Mouse (Mus musculus) cerebellum, adult 11 months (tissue): ENCODE results near the gene Gm38392.

Source experiments
- DNase-seq: peaks from one replicate; pipeline ENCODE4 v3.0.0; 2022

Gm38392 gene

DNA sequence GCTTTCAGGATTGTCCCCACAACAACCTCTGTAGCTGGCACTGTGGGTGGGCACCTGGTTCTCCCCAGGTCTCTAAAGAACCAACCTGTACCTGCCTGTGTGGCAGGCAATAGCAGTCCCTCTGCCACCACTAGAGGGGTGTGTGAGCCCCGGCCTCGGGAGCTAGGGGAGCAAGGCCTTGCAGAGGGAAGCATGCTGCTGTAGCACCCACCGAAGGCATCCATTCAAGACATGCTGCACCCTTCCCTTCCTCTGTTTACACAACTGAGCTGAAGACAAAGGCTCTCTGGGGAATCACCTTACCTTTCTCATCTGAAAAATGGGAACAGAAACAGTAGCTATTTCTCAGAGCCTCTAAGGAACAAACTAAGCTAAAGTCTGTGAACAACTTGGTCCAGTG lies 51.8 kb downstream of the Gm38392 start:
- DNase-seq, result peak; percentile 37

DNA sequence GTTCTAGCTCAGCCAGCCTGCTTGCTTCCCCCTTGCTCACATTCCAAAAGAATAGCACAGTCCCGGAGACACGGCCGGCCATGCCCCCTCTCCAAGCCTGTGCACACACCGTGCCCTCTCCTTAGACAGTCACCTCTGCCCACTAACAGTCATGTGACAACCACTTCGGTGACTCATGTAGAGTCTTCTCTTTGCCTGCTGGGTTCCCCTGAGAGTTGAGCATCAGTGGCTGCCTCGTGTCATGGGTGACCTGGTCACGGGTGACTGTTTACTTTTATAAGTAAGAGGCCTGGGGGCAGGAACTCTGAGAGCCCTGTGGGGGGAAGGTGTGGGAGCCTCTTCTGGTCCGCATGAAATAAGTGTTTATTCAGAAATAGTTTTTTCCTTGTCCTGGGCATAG lies 53.0 kb downstream of the Gm38392 start:
- DNase-seq, result no peak

DNA sequence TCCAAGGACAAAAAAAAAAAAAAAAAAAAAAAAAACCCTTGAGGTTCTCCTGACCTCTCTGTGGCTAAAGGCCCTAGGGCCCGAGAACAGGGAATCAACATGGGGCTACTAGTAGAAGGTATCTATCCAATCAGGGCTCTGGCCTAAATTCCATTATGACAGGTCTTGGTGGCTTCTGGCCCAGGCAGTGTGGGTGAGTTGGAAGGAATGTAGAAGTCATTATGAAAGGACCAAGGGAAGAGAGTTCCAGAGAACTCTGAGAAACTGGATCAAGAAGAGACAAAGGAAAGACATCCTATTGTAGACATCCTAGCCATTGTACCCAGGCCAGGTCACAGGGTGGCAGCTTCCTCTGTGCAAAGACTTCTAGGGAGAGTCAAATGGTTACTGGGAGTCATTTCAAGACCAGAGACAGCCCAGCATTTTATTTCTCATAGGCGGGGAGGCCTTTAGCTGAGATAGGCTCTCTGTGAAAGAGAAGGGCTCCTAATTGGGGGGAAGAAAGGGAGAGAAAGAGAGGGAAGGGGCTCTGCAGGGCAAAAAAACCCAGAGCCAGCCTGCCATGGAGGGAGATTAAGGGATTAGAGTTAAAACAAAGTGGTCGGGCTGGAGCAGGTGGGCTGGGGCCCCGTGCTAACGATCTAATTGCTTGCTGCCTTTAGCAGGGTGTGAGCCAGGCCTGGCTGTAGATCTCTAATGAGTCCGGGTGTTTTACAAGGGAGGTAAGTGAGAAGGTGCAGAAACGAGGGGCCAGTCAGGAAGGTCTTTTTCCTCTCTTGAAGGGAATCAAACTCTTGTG lies 54.0 kb downstream of the Gm38392 start:
- peak; percentile 30 for DNase-seq

DNA sequence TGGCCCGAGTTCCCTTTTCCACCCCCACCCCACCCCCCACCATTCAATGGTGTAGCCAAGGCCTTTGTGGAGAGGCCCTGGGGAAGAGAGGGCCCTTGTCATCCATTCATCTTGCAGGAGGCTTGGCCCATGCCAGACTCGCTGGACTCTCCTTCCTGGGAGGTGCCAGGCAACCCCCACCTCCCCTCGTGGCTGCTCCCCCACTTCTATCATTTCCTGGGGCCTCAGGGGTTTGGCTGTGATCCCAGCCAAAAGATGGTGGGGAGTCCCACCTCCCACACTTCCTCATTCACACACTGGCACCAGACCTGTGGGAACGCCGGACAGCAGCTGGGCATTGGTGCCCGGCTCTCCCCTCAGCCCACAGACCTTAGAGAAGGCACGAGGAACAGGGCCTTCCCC lies 54.7 kb downstream of the Gm38392 start:
- peak; percentile 50 for DNase-seq

DNA sequence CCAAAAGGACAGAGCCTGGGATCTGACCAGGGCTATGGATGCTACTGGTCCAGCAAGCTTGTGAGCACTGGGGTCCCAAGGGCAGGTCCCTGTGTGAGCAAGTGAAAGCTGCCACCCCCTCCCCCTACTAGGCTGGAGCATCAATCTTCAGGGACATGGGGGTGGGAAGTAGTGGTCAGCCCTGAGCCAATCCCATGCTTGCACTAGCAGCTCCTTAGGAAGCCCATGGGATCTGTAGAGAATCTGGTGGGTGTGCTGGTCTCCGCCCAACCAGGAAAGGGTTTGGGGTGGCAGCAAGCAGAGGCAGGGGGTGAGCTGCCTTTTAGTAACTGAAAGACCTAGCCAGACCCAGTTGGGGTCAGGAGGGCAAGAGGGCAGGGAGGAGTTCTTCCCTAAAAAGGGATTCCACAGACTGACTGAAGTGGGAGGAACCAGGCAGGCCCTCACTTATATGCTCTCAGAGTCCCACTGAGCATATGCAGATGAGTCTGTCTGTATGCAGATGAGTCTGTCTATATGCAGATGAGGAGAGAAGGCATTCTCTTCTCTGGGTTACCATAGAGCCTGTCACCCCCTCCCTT lies 55.9 kb downstream of the Gm38392 start:
- peak; percentile 24 for DNase-seq

DNA sequence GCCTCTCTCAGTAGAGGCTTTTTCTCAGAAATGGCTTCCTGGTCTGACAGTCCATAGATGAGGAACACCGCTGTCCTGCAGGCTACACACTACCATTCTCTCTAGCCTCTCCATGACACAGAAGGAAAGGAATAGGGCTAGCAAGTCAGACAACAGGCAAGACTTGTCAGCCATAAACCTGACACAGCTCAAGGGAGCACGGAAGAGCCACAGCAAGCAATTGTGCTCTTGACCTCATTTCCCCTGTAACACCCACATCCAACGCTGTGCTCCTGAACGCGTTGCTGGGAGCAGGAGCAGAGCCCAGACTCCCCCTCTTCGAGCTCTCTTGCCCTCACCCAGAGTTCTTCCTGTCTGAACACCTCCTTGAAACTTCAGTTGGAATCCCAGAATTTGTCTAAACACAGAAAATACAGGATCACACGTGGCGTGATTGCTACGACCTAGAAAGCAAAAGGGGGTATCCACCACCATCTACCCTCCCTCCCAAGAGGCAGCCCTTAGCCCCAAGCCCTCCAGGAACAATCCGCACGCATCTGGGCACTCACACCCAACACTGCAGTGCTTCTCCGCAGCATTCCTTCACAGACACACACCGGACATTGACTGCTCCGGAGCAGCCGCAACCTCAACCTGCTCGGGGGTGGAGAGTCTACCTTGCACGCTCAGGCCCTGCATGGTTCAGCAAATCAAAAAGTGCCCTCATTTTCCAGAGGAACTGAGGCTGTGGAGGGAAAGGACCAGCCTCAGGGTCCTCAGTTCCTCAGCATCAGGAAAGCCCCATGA lies 56.6 kb downstream of the Gm38392 start:
- no peak for DNase-seq

DNA sequence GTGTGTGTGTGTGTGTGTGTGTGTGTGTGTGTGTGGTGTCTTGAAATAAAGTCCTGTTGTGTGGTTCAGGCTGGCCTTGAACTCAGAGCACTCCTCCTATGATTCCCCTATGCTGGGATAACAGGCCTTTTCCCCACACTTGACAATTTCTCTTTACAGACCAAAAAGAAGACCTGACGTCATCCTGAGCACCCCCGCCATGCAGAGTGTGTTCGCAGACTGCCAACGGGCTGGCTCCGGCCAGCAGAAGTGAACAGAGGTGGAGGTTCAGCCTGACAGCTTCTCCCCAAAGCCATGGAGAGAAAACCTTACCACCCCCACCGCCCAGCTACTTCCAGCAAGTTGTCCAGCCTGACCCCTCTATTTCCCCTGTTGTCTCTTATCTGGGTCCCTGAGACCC lies 57.5 kb downstream of the Gm38392 start:
- no peak for DNase-seq

DNA sequence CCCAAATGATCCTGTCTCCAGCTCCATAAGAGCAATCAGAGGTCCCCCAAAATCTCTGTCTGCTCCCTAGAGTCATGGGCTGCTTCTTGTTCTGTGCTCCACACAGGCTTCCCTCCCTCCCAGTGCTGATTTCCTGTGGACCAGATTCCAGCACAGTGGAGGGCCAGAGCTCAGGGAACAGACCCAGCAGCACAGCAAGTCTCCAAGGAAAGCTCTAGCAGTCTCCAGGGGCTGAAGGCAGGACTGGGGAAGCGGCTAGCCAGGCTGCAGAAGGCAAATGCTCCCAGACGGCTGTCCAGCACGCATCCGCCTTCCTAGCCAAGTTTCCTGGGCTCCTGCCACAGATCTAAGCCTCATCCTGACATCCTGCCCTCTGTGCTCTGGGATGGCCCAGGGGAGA lies 58.1 kb downstream of the Gm38392 start:
- no peak for DNase-seq

DNA sequence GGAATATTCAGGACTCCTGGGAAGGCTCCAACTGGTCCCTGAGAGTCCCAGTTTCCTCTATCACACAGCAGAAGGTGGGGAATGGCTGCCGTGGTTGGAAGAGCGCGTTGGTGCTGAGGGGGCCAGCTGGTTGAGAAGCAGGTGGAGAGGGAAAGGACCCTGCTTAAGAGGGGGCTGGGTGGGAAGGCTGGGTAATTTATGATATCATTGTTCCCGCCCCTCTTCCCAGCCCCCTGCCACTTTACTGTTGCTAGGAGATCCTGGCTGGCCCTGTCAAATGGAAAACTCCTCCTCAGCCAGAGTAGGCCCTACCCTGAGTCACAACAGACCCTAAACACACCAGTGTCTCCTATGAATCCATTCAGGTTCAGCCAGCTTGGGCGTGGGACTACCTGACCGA lies 59.0 kb downstream of the Gm38392 start:
- no peak for DNase-seq

DNA sequence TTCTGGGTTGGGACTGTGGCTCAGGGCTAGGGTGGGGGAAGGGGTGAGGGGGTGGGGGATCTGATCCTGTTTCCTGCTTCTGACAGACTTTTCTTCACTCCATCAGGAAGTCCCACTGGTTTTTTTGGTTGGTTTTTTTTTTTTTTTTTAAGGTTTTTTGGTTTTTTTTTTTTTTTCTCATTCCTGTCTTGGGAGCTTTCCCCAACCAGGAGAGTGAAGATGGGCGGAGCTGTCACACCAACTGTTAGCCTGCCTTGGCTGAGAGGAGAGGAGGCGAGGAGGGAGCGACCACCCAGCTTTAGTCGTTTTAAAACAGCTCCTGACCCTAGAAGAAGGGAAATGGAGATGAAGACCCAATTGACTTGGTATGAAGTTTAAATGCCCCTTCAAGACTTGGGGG lies 59.8 kb downstream of the Gm38392 start:
- DNase-seq, result no peak

DNA sequence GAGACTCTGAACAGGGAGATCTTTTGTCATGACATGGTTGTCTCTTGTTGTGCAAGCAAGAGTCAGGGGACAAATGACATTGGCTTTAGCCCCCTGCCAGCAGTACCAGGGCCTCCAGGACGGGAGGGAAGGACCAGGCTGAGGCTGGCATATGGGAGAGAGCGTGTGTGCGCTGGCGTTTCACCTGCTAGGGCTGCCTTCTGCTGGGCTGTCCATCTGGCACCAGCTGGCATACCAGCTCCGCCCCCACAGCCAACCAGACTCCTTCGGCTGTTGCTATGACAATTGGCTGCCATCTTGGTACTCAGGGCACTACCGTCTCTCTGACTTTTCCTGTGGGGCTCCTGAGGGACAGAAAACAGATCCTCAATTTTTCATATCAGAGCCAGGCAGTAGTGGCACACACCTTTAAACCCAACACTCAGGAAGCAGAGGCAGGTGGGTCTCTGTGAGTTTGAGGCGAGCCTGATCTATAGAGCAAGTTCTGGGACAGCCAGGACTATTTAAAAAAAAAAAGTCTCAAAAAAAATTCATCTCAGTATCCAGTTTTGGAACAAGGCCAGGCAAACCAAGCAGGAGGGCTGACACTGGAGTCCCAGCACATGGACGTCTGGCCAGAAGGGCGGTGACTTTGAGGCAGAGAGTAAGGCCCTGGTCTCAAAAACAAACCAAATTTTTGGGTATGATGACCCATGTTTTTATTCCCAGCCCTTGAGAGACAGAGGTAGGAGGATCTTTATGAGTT lies 60.7 kb downstream of the Gm38392 start:
- DNase-seq, result peak; percentile 90

DNA sequence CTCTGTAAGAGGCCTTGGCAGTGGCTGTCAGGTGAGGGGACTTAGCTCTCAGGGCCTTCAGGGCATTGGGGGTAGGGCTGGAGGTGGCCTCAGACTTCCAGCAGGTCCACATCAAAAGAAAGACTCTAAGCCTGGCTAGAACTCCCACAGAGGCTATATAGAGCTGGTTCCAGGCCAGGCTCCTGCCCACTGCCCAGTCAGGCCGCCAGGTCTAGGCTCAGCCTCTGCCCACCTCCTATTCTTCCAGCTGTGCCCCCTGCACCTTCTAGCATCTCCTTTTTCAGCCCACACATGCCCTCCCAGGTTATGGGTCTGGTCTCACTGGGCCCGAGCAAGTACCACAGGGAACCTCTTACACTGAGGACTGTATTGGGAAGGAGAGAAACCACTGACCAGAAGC lies 62.1 kb downstream of the Gm38392 start:
- no peak for DNase-seq

DNA sequence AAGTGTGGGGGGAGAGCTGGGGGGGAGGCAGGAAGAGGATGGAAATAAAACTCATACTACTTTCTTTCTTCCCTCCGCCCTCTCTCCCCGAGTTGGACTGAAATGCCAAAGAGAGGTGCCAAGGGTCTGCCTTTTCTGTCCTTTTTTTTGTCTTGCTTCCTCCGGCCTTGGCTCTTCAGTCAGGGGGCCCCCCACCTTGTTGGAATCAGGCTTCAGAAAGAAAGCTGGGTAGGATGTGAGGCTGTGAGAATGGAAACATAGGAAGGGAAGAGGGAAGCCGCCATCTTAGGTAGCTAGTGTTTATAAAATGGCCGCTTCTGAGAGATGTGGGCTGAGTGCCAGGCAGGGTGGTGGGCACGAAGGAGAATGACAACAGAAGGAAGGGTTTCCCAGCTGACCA lies 64.6 kb downstream of the Gm38392 start:
- DNase-seq, result no peak

DNA sequence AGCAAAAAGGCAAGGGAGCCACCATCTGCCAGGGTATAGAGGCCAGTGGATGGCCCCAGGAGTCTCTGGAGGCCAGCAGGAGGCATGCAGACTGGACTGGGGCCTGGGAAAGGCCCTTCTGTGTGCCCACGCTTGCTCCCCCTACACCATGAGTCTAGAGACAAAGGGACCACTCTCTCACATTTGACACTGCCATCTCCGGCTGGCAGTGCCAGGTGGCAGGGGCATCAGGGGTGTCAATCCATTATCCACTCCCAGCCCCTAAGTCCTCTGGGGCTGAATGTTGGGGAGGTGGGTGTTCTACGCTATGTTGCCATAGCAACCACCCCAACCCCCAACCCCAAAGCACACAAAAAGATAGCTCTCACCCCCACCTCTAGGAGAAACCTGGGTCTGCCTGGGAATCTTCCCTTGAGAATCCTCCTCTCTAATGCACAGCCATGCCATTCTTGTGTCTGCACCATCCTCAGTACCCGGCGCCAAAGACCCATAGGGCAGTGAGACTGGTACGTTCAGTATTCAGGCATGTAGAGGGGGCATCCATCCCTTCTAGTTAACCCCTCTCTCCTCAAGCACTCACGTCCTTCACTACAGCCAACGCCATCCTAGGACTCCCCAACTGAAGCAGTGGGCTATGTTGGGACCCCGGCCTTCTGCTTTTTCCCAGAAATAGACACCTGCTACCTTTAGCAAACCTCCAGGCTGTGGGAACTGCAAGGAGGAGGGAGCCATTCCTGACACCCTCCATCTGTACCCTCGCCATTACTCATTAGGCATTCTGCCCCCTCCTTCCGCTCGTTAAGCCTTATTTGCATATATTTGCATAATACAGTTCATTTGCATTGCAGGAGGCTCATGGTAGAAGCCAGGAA lies 65.3 kb downstream of the Gm38392 start:
- no peak for DNase-seq

DNA sequence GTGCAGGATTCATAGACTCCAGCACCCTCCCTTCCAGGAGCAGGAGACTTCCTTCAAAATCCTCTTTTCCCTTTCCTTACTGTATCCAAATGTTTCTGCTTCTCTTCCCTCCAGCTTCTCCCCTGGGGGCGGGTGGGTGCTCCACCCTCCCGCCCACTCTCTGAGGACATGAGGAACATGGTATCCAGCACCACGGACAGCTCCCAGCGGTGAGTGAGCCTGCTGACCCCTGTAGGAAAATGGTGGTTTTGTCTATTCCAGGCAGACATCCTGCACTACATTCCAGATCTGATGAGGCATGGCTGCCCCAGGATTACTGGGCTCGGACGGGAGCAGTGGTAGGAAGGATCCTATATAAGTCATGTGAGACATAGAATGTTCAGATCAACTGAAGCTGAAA lies 66.2 kb downstream of the Gm38392 start:
- no peak for DNase-seq

DNA sequence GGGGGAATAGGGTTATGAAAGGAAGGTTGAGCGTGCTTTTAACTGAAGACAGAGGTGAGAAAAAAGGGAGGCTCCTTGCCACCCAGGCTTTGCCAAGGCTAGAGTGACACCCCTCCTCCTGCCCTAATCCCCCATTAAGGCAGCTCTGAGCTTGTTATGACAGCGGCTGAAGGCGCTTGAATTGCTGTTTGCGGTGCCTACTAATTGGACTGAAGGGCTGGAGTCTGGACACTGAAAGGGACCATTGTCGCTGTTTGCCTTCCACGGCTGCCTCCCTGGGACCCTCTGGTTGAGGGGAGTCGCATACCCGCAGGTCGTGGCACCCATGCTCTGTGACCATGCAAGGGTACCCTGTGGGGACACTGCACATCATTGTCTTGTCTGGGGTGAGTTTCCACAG lies 67.1 kb downstream of the Gm38392 start:
- no peak for DNase-seq

DNA sequence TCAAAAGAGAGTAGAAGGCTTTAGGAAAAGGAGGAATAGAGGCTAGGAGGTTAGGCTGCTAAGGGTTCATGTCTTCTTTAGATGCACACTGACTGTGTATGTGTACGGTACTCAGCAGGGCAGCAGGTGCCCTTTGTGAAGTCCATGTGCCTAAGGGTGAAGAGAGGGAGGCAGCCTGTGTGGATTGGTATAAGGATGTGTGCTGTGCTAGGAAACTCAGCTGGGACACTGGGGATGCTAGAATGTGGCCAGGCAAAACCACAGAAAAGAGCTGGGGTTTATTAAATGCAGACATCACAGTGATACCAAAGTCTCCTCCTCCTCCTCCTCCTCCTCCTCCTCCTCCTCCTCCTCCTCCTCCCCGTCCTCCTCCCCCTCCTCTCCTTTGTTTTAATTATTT lies 69.3 kb downstream of the Gm38392 start:
- DNase-seq, result no peak

DNA sequence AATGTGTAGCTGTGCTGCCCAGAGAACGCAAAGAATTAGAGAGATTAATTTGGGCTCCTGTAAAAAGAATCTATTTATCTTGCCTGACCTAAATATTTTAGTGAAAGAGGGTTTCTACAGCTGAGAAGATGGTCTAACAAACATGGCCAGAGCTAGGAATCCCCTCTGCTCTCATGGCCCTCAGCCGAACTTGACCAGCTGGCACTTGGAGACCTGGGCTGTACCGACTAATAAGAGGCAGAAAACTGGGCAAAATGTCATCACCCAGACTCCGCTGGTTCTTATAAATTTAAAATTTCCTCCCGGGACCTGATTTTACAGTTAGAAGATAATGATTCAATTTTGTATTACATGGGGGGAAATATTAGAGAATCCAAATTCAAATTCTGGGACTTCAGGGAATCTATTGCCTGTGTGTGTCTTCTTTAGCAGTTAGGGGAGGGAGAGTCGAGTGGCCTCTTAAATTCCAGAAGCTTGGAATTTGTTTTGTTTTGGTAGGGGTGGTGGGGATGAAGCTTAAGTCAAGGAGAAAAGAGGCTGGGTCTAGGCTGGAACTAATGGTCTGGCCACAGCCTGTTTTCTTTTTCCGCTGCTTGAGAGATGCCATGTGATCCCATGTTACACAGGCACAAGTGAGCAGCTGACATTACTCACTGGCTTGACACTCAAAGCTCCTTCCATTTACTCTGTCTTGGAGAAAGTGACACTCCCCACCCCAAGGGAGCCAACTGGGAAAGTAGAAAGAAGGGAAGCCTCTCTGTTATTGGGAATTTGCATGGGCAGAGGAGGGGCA lies 70.3 kb downstream of the Gm38392 start:
- DNase-seq, result peak; percentile 72

DNA sequence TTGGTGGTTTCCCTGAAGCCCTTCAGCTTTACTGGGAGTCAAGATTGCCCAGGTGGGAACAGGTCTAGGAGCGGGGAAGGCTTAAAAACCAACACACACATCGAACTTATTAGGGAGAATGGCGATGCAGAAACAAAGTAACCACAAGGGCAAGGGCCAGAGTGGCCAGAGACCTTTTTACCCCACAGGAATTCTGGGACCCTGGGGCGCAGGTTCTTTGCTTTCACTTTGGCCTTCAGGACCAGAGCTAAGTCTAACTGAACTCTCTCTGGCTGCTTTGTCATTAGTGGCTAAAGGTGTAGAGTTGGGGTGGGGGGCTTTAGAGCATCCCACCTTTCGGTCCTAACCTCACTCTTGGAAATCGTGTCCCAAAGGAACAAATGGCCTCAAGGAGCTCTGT lies 70.9 kb downstream of the Gm38392 start:
- DNase-seq, result no peak

DNA sequence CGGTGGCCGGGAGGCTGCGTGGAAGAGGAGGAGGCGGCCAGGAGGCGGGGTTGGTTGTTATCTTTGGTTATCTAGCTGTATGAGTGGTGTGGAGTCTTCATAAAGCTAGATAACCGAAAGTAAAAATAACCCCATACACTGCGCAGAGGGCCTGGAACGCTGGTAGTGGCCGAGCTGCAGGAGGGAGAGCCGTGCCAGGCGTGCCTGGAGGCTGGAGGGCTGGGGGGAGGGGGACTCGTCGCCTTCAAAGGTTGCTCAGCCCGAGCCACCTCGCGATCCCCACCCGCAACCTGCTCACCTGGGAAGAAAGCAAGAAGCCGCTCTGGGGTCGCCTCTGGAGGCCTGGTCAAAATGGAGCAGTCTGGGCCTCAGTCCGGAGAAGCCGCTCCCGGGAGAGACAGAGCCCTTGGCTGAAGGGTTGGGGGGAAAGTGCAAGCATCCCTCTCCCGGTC lies 71.4 kb downstream of the Gm38392 start:
- DNase-seq, result no peak

DNA sequence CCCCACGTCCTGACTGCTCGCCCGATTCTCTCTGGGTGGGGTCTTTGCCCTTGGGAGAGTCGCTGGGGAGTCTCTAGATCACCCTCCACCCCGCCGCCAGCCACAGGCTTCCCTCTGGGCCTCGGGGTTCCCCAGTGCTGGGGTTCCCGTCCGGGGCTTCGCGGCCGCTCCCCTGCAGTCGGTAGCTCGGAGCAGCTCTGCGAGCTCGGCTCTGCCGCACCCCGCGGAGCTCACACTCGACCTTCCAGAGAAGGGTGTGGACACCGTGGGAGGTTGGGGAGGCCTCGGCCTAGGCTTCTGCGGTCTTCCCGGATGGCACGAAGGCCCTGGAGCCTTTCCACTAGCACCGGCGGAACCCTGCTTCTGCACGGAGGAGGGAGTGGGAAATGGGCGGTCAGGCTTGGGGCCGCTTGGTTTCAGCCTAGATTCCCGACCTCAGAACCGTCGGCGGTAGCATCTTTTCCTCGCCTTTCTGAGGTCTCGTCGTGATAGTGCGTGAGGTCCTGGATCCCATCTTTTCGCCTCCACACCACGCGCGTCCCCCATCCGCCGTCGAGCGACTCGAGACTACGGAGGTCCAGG lies 71.9 kb downstream of the Gm38392 start:
- DNase-seq, result no peak
